Mouse (Mus musculus): ENCODE data around the gene Neu1.
A peak's percentile ranks its signal among the peaks of the same experiment; 100 is the strongest.

Gene Neu1

DNA sequence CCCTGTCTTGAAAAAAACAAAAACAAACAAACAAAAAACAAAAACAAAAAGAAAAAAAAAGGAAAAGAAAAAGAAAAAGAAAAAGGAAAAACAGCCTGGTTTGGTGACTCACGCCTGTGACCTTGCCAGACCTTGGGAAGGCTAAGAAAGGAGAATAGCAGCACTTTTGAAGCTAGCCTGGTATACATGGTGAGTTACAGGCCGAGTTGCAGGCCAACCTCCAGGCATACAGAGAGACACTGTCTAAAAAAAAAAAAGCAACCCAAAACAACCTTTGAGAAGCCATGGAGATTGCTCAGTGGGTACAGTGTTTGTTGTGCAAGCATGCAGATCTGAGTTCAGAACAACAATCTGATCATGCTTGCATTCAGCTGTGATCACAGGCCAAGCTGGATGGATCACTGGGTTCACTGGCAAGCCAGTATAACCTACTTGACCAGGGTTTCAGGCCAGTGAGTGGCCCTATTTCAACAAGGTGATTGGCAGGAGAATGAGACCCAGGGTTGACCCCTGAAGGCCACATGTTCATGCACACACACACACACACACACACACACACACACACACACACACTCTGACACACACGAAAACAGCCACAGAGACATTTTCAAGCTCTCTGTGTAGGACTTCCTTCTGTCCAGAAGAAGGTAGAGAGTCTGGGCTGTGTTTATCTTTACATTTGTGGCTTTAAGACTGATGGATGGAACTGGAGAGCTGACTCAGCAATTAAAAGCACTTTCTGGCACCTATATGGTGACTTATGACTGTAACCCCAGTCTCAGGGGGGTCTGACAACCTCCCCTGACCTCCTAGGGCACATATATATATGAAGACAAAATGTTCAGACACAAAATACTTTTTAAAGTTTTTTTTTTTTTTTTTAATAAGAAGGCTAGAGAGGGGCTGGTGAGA, 44.8 kb downstream of the Neu1 start:
- Histone ChIP-seq H3K9me3 (ENCODE audit: low read length) (no peaks in the 10 kb centered on the region), H3K4me1 (replicated peaks; ENCODE audit: low read depth, low read length) (peaks cover 28% of the 10 kb centered on the region), H3K36me3 (ENCODE audit: insufficient read depth, low read length) (0 out of 2 replicates have a peak, but pooled peaks cover 3% of the 10 kb centered on the region), H3K4me3 (replicated peaks; ENCODE audit: low read length) (no peak overlapping the region), H3K27me3 (ENCODE audit: insufficient read depth, low read length) (peaks cover 51% of the 10 kb centered on the region)
- no peak for TF ChIP-seq POU5F1 (IDR thresholded peaks at IDR 0.05; ENCODE audit: borderline replicate concordance, low read length)
- no peak for TF ChIP-seq CTCF (conservative IDR thresholded peaks at IDR 0.05; ENCODE audit: low read length)
- no peak for TF ChIP-seq NANOG (IDR thresholded peaks at IDR 0.05; ENCODE audit: borderline replicate concordance, low read length)

DNA sequence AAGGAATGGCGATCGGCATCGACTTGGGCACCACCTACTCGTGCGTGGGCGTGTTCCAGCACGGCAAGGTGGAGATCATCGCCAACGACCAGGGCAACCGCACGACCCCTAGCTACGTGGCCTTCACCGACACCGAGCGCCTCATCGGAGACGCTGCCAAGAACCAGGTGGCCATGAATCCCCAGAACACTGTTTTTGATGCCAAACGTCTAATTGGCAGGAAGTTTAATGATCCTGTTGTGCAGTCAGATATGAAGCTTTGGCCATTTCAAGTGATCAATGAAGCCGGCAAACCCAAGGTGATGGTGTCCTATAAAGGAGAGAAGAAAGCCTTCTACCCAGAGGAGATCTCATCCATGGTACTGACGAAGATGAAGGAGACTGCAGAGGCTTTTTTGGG, 45.9 kb downstream of the Neu1 start:
- Histone ChIP-seq H3K9me3 (ENCODE audit: low read length) (no peaks in the 10 kb centered on the region), H3K27me3 (ENCODE audit: insufficient read depth, low read length) (peaks cover 51% of the 10 kb centered on the region), H3K36me3 (ENCODE audit: insufficient read depth, low read length) (0 out of 2 replicates have a peak, but pooled peaks cover 3% of the 10 kb centered on the region), H3K4me3 (replicated peaks; ENCODE audit: low read length) (no peak overlapping the region), H3K4me1 (replicated peaks; ENCODE audit: low read depth, low read length) (peaks cover 33% of the 10 kb centered on the region)
- TF ChIP-seq NANOG (IDR thresholded peaks at IDR 0.05; ENCODE audit: borderline replicate concordance, low read length) (no peak), CTCF (conservative IDR thresholded peaks at IDR 0.05; ENCODE audit: low read length) (no peak), POU5F1 (IDR thresholded peaks at IDR 0.05; ENCODE audit: borderline replicate concordance, low read length) (no peak)

DNA sequence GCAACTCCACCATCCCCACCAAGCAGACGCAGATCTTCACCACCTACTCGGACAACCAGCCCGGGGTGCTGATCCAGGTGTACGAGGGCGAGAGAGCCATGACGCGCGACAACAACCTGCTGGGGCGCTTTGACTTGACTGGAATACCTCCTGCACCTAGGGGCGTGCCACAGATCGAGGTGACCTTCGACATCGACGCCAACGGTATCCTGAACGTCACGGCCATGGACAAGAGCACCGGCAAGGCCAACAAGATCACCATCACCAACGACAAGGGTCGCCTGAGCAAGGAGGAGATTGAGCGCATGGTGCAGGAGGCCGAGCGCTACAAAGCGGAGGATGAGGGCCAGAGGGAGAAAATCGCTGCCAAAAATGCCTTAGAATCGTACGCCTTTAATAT, 47.2 kb downstream of the Neu1 start:
- H3K4me3 ChIP-seq (replicated peaks; ENCODE audit: low read length): no peak overlapping the region
- peaks cover 35% of the 10 kb centered on the region for H3K4me1 ChIP-seq (replicated peaks; ENCODE audit: low read depth, low read length)
- no peak for TF ChIP-seq CTCF (conservative IDR thresholded peaks at IDR 0.05; ENCODE audit: low read length)
- TF ChIP-seq POU5F1 (IDR thresholded peaks at IDR 0.05; ENCODE audit: borderline replicate concordance, low read length): no peak
- no peak for TF ChIP-seq NANOG (IDR thresholded peaks at IDR 0.05; ENCODE audit: borderline replicate concordance, low read length)
- H3K36me3 ChIP-seq (ENCODE audit: insufficient read depth, low read length): peaks cover 6% of the 10 kb centered on the region; the same call in 1 of the 2 replicates
- peaks cover 42% of the 10 kb centered on the region for H3K27me3 ChIP-seq (ENCODE audit: insufficient read depth, low read length)
- H3K9me3 ChIP-seq (ENCODE audit: low read length): no peaks in the 10 kb centered on the region

DNA sequence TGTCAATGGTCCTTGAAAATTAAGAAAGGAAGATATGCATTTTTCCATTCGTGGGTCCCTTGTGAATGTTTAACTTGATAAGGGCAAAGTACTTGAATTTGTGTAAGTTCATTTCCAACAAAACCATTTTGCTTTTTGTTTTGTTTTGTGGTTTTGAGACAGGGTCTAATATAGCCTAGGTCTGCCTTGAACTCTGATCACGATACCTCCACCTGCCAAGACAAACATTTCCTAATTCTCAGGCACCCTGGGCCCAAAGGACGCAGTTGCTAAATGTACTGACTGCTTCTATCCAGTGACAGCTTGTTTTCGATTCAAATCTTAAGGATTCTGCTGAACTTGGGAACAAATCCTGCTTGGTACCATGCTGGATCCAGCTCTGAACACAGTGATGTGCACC, 48.6 kb downstream of the Neu1 start:
- no peak for TF ChIP-seq POU5F1 (IDR thresholded peaks at IDR 0.05; ENCODE audit: borderline replicate concordance, low read length)
- no peak for TF ChIP-seq NANOG (IDR thresholded peaks at IDR 0.05; ENCODE audit: borderline replicate concordance, low read length)
- TF ChIP-seq CTCF (conservative IDR thresholded peaks at IDR 0.05; ENCODE audit: low read length): no peak
- H3K9me3 ChIP-seq (ENCODE audit: low read length): no peaks in the 10 kb centered on the region
- H3K36me3 ChIP-seq (ENCODE audit: insufficient read depth, low read length): peaks cover 17% of the 10 kb centered on the region
- peaks cover 30% of the 10 kb centered on the region for H3K27me3 ChIP-seq (ENCODE audit: insufficient read depth, low read length)
- H3K4me1 ChIP-seq (replicated peaks; ENCODE audit: low read depth, low read length): peaks cover 46% of the 10 kb centered on the region
- H3K4me3 ChIP-seq (replicated peaks; ENCODE audit: low read length): no peak overlapping the region

DNA sequence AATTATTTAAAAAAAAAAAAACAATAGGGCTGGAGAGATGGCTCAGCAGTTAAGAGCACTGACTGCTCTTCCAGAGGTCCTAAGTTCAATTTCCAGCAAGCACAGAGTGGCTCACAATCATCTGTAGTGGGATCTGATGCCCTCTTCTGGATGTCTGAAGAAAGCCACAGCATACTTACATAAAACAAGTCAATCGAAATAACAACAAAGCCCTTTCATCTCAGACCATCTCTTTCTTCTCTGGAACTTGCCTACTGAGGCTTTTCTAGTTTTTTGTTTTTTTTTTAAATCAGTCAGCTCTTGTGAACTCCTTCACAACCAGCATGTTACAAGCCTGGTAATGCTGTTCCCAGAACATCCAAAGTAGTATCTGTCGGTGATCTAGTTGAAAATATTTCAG, 49.6 kb downstream of the Neu1 start:
- Histone ChIP-seq H3K27me3 (ENCODE audit: insufficient read depth, low read length) (peaks cover 23% of the 10 kb centered on the region), H3K4me3 (replicated peaks; ENCODE audit: low read length) (peak overlapping the region; percentile 95), H3K36me3 (ENCODE audit: insufficient read depth, low read length) (peaks cover 28% of the 10 kb centered on the region), H3K4me1 (replicated peaks; ENCODE audit: low read depth, low read length) (peaks cover 57% of the 10 kb centered on the region), H3K9me3 (ENCODE audit: low read length) (no peaks in the 10 kb centered on the region)
- TF ChIP-seq POU5F1 (IDR thresholded peaks at IDR 0.05; ENCODE audit: borderline replicate concordance, low read length): no peak
- TF ChIP-seq CTCF (conservative IDR thresholded peaks at IDR 0.05; ENCODE audit: low read length): peak; percentile 22; the same call in 1 of the 2 replicates

DNA sequence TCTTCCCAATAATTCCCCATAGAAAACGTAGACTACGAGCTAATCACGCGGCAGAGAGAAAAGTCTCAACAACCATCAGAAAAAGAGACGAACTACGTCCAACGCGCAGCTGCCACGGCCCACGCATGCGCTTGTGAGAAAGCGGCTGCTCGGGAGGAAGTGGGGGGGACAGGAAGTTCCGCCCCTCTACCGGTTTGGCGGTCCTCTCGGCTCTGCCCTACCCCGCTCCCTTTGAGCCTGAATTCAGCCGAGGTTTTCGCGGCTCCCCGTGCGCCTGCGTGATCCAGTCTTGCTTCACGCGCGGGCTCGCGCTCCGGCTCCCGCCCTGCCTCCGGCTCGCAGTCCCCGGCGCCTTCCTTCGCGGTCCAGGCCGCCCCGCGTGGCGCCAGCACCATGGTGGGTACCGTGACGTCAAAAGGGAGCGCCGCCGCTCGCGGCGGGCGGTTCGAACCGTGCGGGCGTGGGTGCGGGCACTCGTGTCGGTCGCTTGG, 50.7 kb downstream of the Neu1 start, which contains the start of gene Lsm2:
Lsm2 (plus strand) TSS at position 173 of the 491 bp plus-strand sequence.
- Histone ChIP-seq H3K4me3 (replicated peaks; ENCODE audit: low read length) (peak within 1 kb of the TSS; percentile 95), H3K27me3 (ENCODE audit: insufficient read depth, low read length) (peaks cover 21% of the 10 kb centered on the region), H3K36me3 (ENCODE audit: insufficient read depth, low read length) (peaks cover 39% of the 10 kb centered on the region), H3K4me1 (replicated peaks; ENCODE audit: low read depth, low read length) (peaks cover 65% of the 10 kb centered on the region), H3K9me3 (ENCODE audit: low read length) (no peaks in the 10 kb centered on the region)
- TF ChIP-seq POU5F1 (IDR thresholded peaks at IDR 0.05; ENCODE audit: borderline replicate concordance, low read length) (no peak), CTCF (conservative IDR thresholded peaks at IDR 0.05; ENCODE audit: low read length) (no peak), NANOG (IDR thresholded peaks at IDR 0.05; ENCODE audit: borderline replicate concordance, low read length) (no peak)

DNA sequence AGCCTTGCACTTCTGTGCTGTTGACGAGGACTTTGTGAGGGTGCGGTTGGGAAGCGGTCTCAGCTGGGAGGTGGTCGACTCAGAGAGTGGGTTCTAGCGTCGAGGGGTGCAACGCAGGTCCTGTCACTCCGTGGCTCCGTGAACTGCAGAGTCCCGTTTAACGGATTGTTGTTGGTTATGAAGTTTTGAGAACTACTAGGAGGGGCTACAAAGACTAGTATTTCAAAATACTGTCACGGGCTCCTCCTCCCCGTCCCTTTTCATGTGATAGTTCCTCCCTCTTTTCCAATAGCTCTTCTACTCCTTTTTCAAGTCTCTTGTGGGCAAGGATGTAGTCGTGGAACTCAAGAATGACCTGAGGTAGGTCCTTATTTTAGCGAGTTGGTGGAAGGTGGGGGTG, 51.3 kb downstream of the Neu1 start:
- H3K4me1 ChIP-seq (replicated peaks; ENCODE audit: low read depth, low read length): peaks cover 59% of the 10 kb centered on the region
- H3K4me3 ChIP-seq (replicated peaks; ENCODE audit: low read length): peak overlapping the region; percentile 95
- peaks cover 41% of the 10 kb centered on the region for H3K36me3 ChIP-seq (ENCODE audit: insufficient read depth, low read length)
- H3K9me3 ChIP-seq (ENCODE audit: low read length): no peaks in the 10 kb centered on the region
- H3K27me3 ChIP-seq (ENCODE audit: insufficient read depth, low read length): peaks cover 15% of the 10 kb centered on the region
- TF ChIP-seq NANOG (IDR thresholded peaks at IDR 0.05; ENCODE audit: borderline replicate concordance, low read length): no peak

DNA sequence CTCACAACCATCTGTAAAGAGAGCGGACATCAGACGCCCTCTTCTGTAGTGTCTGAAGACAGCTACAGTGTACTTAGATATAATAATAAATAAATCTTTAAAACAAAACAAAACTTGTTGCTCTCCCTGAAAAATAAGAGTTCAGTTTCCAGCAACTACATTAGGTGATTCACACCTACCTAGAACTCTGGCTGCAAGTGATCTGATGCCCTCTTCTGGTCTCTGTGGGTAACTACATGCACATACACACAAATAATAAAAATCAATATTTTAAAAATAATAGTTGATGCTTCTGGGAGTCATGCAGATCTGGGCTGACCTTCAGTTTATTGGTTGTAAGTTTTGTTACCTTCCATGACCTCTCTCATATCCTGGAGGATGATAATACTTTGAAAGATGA, 53.2 kb downstream of the Neu1 start:
- Histone ChIP-seq H3K4me3 (replicated peaks; ENCODE audit: low read length) (no peak overlapping the region), H3K27me3 (ENCODE audit: insufficient read depth, low read length) (no peaks in the 10 kb centered on the region), H3K36me3 (ENCODE audit: insufficient read depth, low read length) (peaks cover 58% of the 10 kb centered on the region), H3K9me3 (ENCODE audit: low read length) (no peaks in the 10 kb centered on the region), H3K4me1 (replicated peaks; ENCODE audit: low read depth, low read length) (peaks cover 47% of the 10 kb centered on the region)
- no peak for TF ChIP-seq NANOG (IDR thresholded peaks at IDR 0.05; ENCODE audit: borderline replicate concordance, low read length)
- TF ChIP-seq CTCF (conservative IDR thresholded peaks at IDR 0.05; ENCODE audit: low read length): peak; percentile 67
